Mouse (Mus musculus) liver, embryonic 13.5 days (tissue): Measurements from ENCODE around the gene Lrriq4. TPM values are rescaled to one million over a fixed set of nuclear protein-coding genes. Genes with fewer than 3 reads are reported as not detected.

Experiments used
- ATAC-seq: fragments of 200-750 bp; cut with Nextera tagmentation; 2 replicates; pipeline ENCODE4 v1.8.0; 2017; ENCODE audit warnings: low read depth, mild to moderate bottlenecking, moderate number of reproducible peaks, moderate library complexity
- DNase-seq: peaks from one replicate; pipeline ENCODE4 v3.0.0; 2022
- H3K27ac ChIP-seq: fragments of 300-500 bp; sonication (generic); 2 replicates; pipeline ENCODE4 v1.5.1; 2015; ENCODE audit warnings: moderate library complexity, mild to moderate bottlenecking, inconsistent platforms
- H3K27me3 ChIP-seq: fragments of 300-500 bp; sonication (generic); 2 replicates; pipeline ENCODE4 v1.6.1; 2015; ENCODE audit warnings: mild to moderate bottlenecking, inconsistent platforms
- H3K36me3 ChIP-seq: fragments of 300-500 bp; sonication (generic); 2 replicates; pipeline ENCODE4 v1.6.1; 2015; ENCODE audit warnings: mild to moderate bottlenecking, inconsistent platforms
- H3K4me1 ChIP-seq: fragments of 300-500 bp; sonication (generic); replicated peaks from 2 replicates; pipeline ENCODE4 v1.6.1; 2015; ENCODE audit warnings: inconsistent platforms
- H3K4me2 ChIP-seq: fragments of 300-500 bp; sonication (generic); 2 replicates; pipeline ENCODE4 v1.6.1; 2015; ENCODE audit warnings: inconsistent platforms, mild to moderate bottlenecking, moderate library complexity
- H3K4me3 ChIP-seq: fragments of 300-500 bp; sonication (generic); replicated peaks from 2 replicates; pipeline ENCODE4 v1.5.1; 2015; ENCODE audit warnings: mild to moderate bottlenecking, inconsistent platforms
- H3K9ac ChIP-seq: fragments of 300-500 bp; sonication (generic); 2 replicates; pipeline ENCODE4 v1.6.1; 2015; ENCODE audit warnings: mild to moderate bottlenecking, inconsistent platforms
- H3K9me3 ChIP-seq: fragments of 300-500 bp; sonication (generic); replicated peaks from 2 replicates; pipeline ENCODE4 v1.6.1; 2016; ENCODE audit warnings: inconsistent platforms
- WGBS: fragments of 180-500 bp; shearing (Covaris S2); methylation state at CpG from one replicate; pipeline ENCODE4 v1.1.7; 2015; ENCODE audit not compliant: insufficient replicate concordance; 5-methylcytosine and 5-hydroxymethylcytosine counted together
- polyA plus RNA-seq: library from polyadenylated mRNA; unstranded; fragments of >200 nt; fragmentation: Nextera tagmentation; extraction: Ambion mirVana; gene quantifications from 2 replicates; pipeline ENCODE4 v1.2.1, GENCODE M21; 2015

The Lrriq4 gene
- not detected in 2 replicates for polyA plus RNA-seq

- Histone ChIP-seq H3K4me2 (no peak within 1 kb of the TSS), H3K9ac (no peak within 1 kb of the TSS), H3K4me1 (peaks cover 6% of the 10 kb centered on the region; the same call in 1 of the 2 replicates), H3K4me3 (no peak within 1 kb of the TSS), H3K27ac (no peak within 1 kb of the TSS), H3K27me3 (peaks cover 22% of the 10 kb centered on the region), H3K9me3 (no peaks in the 10 kb centered on the region), H3K36me3 (no peaks in the 10 kb centered on the region)
- DNase-seq: no peak
- ATAC-seq: no peak
- WGBS: 36% methylated on average over 2 of the region's 2 CpGs
Measured at GRCm38 (mm10) chr3:30644207-30644606, at the start of gene Lrriq4. TSS of gene Lrriq4 (plus strand) at chr3:30644507.

GRCm38 (mm10) chr3:30595111-30595832 lies 49.0 kb upstream of the Lrriq4 start:
- Histone ChIP-seq H3K4me1 (peaks cover 24% of the 10 kb centered on the region), H3K27ac (no peak overlapping the region), H3K27me3 (peaks cover 42% of the 10 kb centered on the region), H3K4me3 (peak overlapping the region; percentile 71), H3K36me3 (no peaks in the 10 kb centered on the region), H3K9ac (peak overlapping the region; percentile 79), H3K9me3 (no peaks in the 10 kb centered on the region), H3K4me2 (peak overlapping the region; percentile 91)
- DNase-seq: peak; percentile 21
- ATAC-seq: peak; percentile 54; the same call in 1 of the 2 replicates
- WGBS: under 1% methylated on average over 62 of the region's 62 CpGs

GRCm38 (mm10) chr3:30597271-30597670 lies 47.0 kb upstream of the Lrriq4 start:
- Histone ChIP-seq H3K4me3 (no peak overlapping the region), H3K27me3 (peaks cover 42% of the 10 kb centered on the region), H3K9ac (no peak overlapping the region), H3K4me1 (peaks cover 24% of the 10 kb centered on the region), H3K27ac (no peak overlapping the region), H3K36me3 (no peaks in the 10 kb centered on the region), H3K4me2 (no peak overlapping the region), H3K9me3 (no peaks in the 10 kb centered on the region)
- no peak for DNase-seq
- no peak for ATAC-seq
- WGBS: 75% methylated on average over 7 of the region's 7 CpGs

DNA sequence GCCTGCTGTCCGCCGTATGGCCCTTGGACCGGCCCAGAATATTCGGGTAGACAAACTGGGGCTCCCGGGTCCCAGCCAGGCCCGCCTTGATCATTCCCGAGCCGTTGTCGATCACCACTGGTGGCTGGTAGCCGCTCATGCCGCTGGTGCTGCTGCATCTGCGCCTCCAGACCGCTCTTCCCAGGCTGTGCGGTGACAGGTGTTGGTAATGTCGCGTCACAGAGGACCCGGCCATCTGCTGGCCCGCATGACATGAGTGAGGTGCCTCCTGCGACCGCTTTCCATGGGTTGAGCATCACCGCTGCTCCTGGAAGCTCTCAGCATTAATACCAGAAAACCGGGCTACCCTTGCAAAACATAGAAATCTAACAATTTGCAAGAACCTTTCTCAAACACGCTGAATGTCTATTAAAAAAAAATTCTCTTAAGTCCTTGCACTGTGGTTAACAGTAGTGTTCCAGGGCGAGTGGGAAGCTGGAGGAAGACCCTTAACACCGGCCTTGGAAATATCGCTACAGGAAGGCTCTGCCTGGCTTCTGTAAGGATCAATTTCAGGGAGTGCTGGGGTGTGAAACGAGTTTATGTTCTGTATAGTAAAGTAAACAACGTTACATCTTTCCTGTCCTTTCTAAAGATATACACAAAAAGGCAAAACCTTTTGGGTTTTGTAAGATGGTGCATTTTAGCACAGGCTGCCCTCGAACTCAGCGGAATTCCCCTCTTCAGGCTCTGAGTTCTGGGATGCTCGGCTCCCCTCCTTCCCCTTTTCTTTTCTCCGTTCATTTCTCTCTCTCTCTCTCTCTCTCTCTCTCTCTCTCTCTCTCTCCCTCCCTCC lies 44.4 kb upstream of the Lrriq4 start, which contains the start of gene Actrt3:
Gene Actrt3, minus strand, starts transcription at position 229 of the 835 bp plus-strand sequence.
- peak within 1 kb of the TSS; percentile 76 for H3K9ac ChIP-seq
- ATAC-seq (no peak), DNase-seq (peak; percentile 26)
- H3K36me3 ChIP-seq: peaks cover 9% of the 10 kb centered on the region
- H3K4me2 ChIP-seq: peak within 1 kb of the TSS; percentile 91
- no peaks in the 10 kb centered on the region for H3K9me3 ChIP-seq
- H3K4me3 ChIP-seq: peak within 1 kb of the TSS; percentile 83
- peak within 1 kb of the TSS; percentile 75 for H3K27ac ChIP-seq
- WGBS: 2% methylated on average over 32 of the region's 32 CpGs
- peaks cover 41% of the 10 kb centered on the region for H3K4me1 ChIP-seq
- H3K27me3 ChIP-seq: peaks cover 41% of the 10 kb centered on the region

- Histone ChIP-seq H3K4me2 (peak overlapping the region; percentile 91), H3K4me3 (peak overlapping the region; percentile 83), H3K9me3 (no peaks in the 10 kb centered on the region), H3K36me3 (peaks cover 13% of the 10 kb centered on the region), H3K4me1 (peaks cover 33% of the 10 kb centered on the region), H3K9ac (peak overlapping the region; percentile 76), H3K27me3 (peaks cover 33% of the 10 kb centered on the region), H3K27ac (peak overlapping the region; percentile 75)
- no peak for DNase-seq
- WGBS: under 1% methylated on average over 14 of the region's 14 CpGs
- ATAC-seq: no peak
Measured at GRCm38 (mm10) chr3:30600717-30601116, 43.6 kb upstream of the Lrriq4 start.

GRCm38 (mm10) chr3:30601175-30601574 lies 43.1 kb upstream of the Lrriq4 start:
- peaks cover 29% of the 10 kb centered on the region for H3K4me1 ChIP-seq
- peak overlapping the region; percentile 91 for H3K4me2 ChIP-seq
- ATAC-seq (peak; percentile 47), DNase-seq (peak; percentile 84)
- H3K4me3 ChIP-seq: peak overlapping the region; percentile 83
- H3K36me3 ChIP-seq: peaks cover 18% of the 10 kb centered on the region
- H3K27me3 ChIP-seq: peaks cover 28% of the 10 kb centered on the region
- peak overlapping the region; percentile 62 for H3K9ac ChIP-seq
- under 1% methylated on average over 17 of the region's 17 CpGs for WGBS
- H3K27ac ChIP-seq: peak overlapping the region; percentile 98
- no peaks in the 10 kb centered on the region for H3K9me3 ChIP-seq

GRCm38 (mm10) chr3:30601610-30602064 lies 42.7 kb upstream of the Lrriq4 start:
- peaks cover 21% of the 10 kb centered on the region for H3K36me3 ChIP-seq
- DNase-seq (no peak), ATAC-seq (no peak)
- no peaks in the 10 kb centered on the region for H3K9me3 ChIP-seq
- H3K27me3 ChIP-seq: peaks cover 24% of the 10 kb centered on the region
- H3K27ac ChIP-seq: peak overlapping the region; percentile 98
- H3K9ac ChIP-seq: peak overlapping the region; percentile 88
- peak overlapping the region; percentile 91 for H3K4me2 ChIP-seq
- peak overlapping the region; percentile 83 for H3K4me3 ChIP-seq
- under 1% methylated on average over 13 of the region's 13 CpGs for WGBS
- H3K4me1 ChIP-seq: peaks cover 29% of the 10 kb centered on the region

- DNase-seq: peak; percentile 94
- H3K36me3 ChIP-seq: peaks cover 24% of the 10 kb centered on the region
- H3K4me2 ChIP-seq: peak within 1 kb of the TSS; percentile 91
- WGBS: 0% methylated on average over 40 of the region's 40 CpGs
- peaks cover 23% of the 10 kb centered on the region for H3K27me3 ChIP-seq
- peak; percentile 91 for ATAC-seq
- peaks cover 29% of the 10 kb centered on the region for H3K4me1 ChIP-seq
- H3K9me3 ChIP-seq: no peaks in the 10 kb centered on the region
- H3K9ac ChIP-seq: peak within 1 kb of the TSS; percentile 88
- peak within 1 kb of the TSS; percentile 98 for H3K27ac ChIP-seq
- H3K4me3 ChIP-seq: peak within 1 kb of the TSS; percentile 83
Measured at GRCm38 (mm10) chr3:30602065-30602739, 42.1 kb upstream of the Lrriq4 start, which contains the start of gene Mynn. TSS of gene Mynn (plus strand) at chr3:30602065.

- Histone ChIP-seq H3K27ac (peak overlapping the region; percentile 98), H3K4me2 (peak overlapping the region; percentile 79), H3K9me3 (no peaks in the 10 kb centered on the region), H3K36me3 (peaks cover 29% of the 10 kb centered on the region), H3K9ac (peak overlapping the region; percentile 88), H3K4me3 (peak overlapping the region; percentile 83), H3K27me3 (peaks cover 18% of the 10 kb centered on the region), H3K4me1 (peaks cover 29% of the 10 kb centered on the region)
- 0% methylated on average over 27 of the region's 27 CpGs for WGBS
- DNase-seq (peak; percentile 77), ATAC-seq (peak; percentile 75)
Measured at GRCm38 (mm10) chr3:30602740-30603098, 41.6 kb upstream of the Lrriq4 start.

DNA sequence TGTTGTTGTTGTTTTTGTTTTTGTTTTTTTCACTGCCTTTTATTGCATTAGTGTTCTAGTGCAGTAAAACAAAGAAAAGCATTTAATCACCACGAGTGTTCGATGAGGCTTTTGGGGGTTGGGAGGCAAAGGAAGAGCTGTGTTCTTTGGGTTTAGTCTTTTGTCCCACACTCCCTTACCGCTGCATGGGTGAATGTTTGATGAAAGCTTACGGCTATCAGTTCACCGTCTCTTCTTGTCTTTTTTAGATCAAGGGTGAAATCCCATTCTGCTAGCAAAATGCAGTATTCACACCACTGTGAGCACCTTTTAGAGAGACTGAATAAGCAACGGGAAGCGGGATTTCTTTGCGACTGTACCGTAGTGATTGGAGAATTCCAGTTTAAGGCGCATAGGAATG lies 41.1 kb upstream of the Lrriq4 start:
- Histone ChIP-seq H3K9me3 (no peaks in the 10 kb centered on the region), H3K9ac (peak overlapping the region; percentile 88), H3K36me3 (peaks cover 35% of the 10 kb centered on the region), H3K27me3 (peaks cover 13% of the 10 kb centered on the region), H3K4me1 (peaks cover 29% of the 10 kb centered on the region), H3K27ac (peak overlapping the region; percentile 98), H3K4me2 (peak overlapping the region; percentile 79), H3K4me3 (peak overlapping the region; percentile 83)
- DNase-seq (no peak), ATAC-seq (no peak)
- WGBS: 49% methylated on average over 10 of the region's 10 CpGs

- H3K4me3 ChIP-seq: no peak overlapping the region
- ATAC-seq (no peak), DNase-seq (no peak)
- H3K4me1 ChIP-seq: peaks cover 12% of the 10 kb centered on the region
- H3K9me3 ChIP-seq: no peaks in the 10 kb centered on the region
- H3K4me2 ChIP-seq: no peak overlapping the region
- 75% methylated on average over 3 of the region's 3 CpGs for WGBS
- H3K9ac ChIP-seq: no peak overlapping the region
- H3K27me3 ChIP-seq: no peaks in the 10 kb centered on the region
- H3K27ac ChIP-seq: no peak overlapping the region
- H3K36me3 ChIP-seq: peaks cover 78% of the 10 kb centered on the region
Measured at GRCm38 (mm10) chr3:30608999-30609398, 35.3 kb upstream of the Lrriq4 start.
